Mouse (Mus musculus) liver, embryonic 14.5 days (tissue): Measurements from ENCODE around the gene H2-DMa. TPM values are rescaled to one million over a fixed set of nuclear protein-coding genes. Genes with fewer than 3 reads are reported as not detected.

ENCODE experiments used
- ATAC-seq: fragments of 200-750 bp; cut with Nextera tagmentation; 2 replicates; pipeline ENCODE4 v1.8.0; 2017; ENCODE audit warnings: moderate number of reproducible peaks, mild to moderate bottlenecking, moderate library complexity; ENCODE audit not compliant: insufficient read depth
- DNase-seq, 3 experiments: peaks; one replicate each; pipeline ENCODE4 v3.0.0-alpha.2; 2012 to 2013; ENCODE audit warnings: low read depth in 3 of 3, low spot score in 3 of 3
- H3K27ac ChIP-seq: fragments of 300-500 bp; sonication (generic); 2 replicates; pipeline ENCODE4 v1.5.1; 2014; ENCODE audit warnings: moderate library complexity, mild to moderate bottlenecking, control low read depth, inconsistent platforms
- H3K27me3 ChIP-seq: fragments of 300-500 bp; sonication (generic); 2 replicates; pipeline ENCODE4 v1.6.1; 2014; ENCODE audit warnings: mild to moderate bottlenecking, low read length, moderate library complexity; ENCODE audit not compliant: control insufficient read depth, insufficient read depth
- H3K36me3 ChIP-seq: fragments of 300-500 bp; sonication (generic); replicated peaks from 2 replicates; pipeline ENCODE4 v1.6.1; 2014; ENCODE audit warnings: low read depth; ENCODE audit not compliant: control insufficient read depth, insufficient read depth
- H3K4me1 ChIP-seq, 2 experiments: fragments of 200-500 bp in 1 of 2; fragments of 300-500 bp in 1 of 2; sonication (generic) in 1 of 2; replicated peaks; 2 replicates each; pipeline ENCODE4 v1.6.1; 2012 to 2014; ENCODE audit warnings: antibody characterized with exemption in 1 of 2, inconsistent platforms in 1 of 2, low read length in 1 of 2; ENCODE audit not compliant: control insufficient read depth in 2 of 2, insufficient read depth in 2 of 2
- H3K4me2 ChIP-seq: fragments of 300-500 bp; sonication (generic); 2 replicates; pipeline ENCODE4 v1.6.1; 2014; ENCODE audit warnings: low read depth, mild to moderate bottlenecking, control low read depth, moderate library complexity
- H3K4me3 ChIP-seq, 2 experiments: fragments of 200-500 bp in 1 of 2; fragments of 300-500 bp in 1 of 2; sonication (generic) in 1 of 2; 2 replicates each; pipeline ENCODE4 v1.5.1; 2012 to 2014; ENCODE audit warnings: low read depth in 2 of 2, low read length in 2 of 2, mild to moderate bottlenecking in 2 of 2, control low read depth in 1 of 2, inconsistent platforms in 1 of 2, moderate library complexity in 1 of 2; ENCODE audit not compliant: insufficient read depth in 1 of 2
- H3K9ac ChIP-seq: fragments of 300-500 bp; sonication (generic); replicated peaks from 2 replicates; pipeline ENCODE4 v1.6.1; 2014; ENCODE audit warnings: mild to moderate bottlenecking, control low read depth, moderate library complexity
- H3K9me3 ChIP-seq: fragments of 300-500 bp; sonication (generic); 2 replicates; pipeline ENCODE4 v1.6.1; 2016; ENCODE audit warnings: low read length, mixed read lengths; ENCODE audit not compliant: control insufficient read depth
- CTCF ChIP-seq: IDR thresholded peaks from 2 replicates; pipeline ENCODE4 v1.5.1; 2016; ENCODE audit warnings: antibody characterized with exemption, low read depth, control low read depth
- EP300 ChIP-seq: IDR thresholded peaks from 2 replicates; pipeline ENCODE4 v1.6.1; 2016; ENCODE audit warnings: antibody characterized with exemption, low read depth
- WGBS: fragments of 180-500 bp; shearing (Covaris S2); extraction: QIAGEN DNeasy Blood & Tissue Kit; methylation state at CpG from one replicate; pipeline ENCODE4 v1.1.7; 2014; ENCODE audit not compliant: insufficient replicate concordance; 5-methylcytosine and 5-hydroxymethylcytosine counted together
- polyA plus RNA-seq, 2 experiments: library from polyadenylated mRNA; depleted of rRNA in 1 of 2; stranded (reverse) in 1 of 2; unstranded in 1 of 2; fragments of >200 nt; fragmentation: Nextera tagmentation in 1 of 2; extraction: Ambion mirVana in 1 of 2; gene quantifications; 2 replicates each; pipeline versions ENCODE4 v1.2.1 to v1.2.3; 2012 to 2014

The H2-DMa gene
- polyA plus RNA-seq, 2 experiments, result 3.1 to 4.4 TPM

- ATAC-seq (no peak), DNase-seq (no peak)
- no peaks in the 10 kb centered on the region for H3K9me3 ChIP-seq
- H3K27ac ChIP-seq, result no peak overlapping the region
- H3K4me1 ChIP-seq, result peaks cover 11 to 14% of the 10 kb centered on the region in 2 experiments
- H3K27me3 ChIP-seq, result peaks cover 7% of the 10 kb centered on the region
- H3K4me2 ChIP-seq, result no peak overlapping the region; the same call in 1 of the 2 replicates
- 16% methylated on average over 18 of the region's 18 CpGs for WGBS
- no peak overlapping the region for H3K4me3 ChIP-seq
- no peak for TF ChIP-seq EP300
- peak; percentile 43 for TF ChIP-seq CTCF
- no peak overlapping the region for H3K9ac ChIP-seq
- H3K36me3 ChIP-seq, result no peaks in the 10 kb centered on the region
These were observed 9.8 kb downstream of the H2-DMa start for GRCm38 (mm10) chr17:34128944-34129791.

GRCm38 (mm10) chr17:34130073-34130947 is 11.0 kb downstream of the H2-DMa start:
- no peak overlapping the region for H3K27ac ChIP-seq
- ATAC-seq, result no peak

GRCm38 (mm10) chr17:34131911-34132310 is 12.6 kb downstream of the H2-DMa start:
- Histone ChIP-seq H3K4me3 (no peak overlapping the region), H3K9me3 (no peaks in the 10 kb centered on the region), H3K4me1 (peaks cover 9 to 15% of the 10 kb centered on the region in 2 experiments), H3K27me3 (peaks cover 7% of the 10 kb centered on the region), H3K36me3 (no peaks in the 10 kb centered on the region), H3K27ac (no peak overlapping the region), H3K4me2 (no peak overlapping the region), H3K9ac (no peak overlapping the region)
- TF ChIP-seq EP300 (no peak), CTCF (no peak)
- 61% methylated on average over 7 of the region's 7 CpGs for WGBS
- DNase-seq, result no peak
- no peak for ATAC-seq

More at GRCm38 (mm10) chr17:34130073-34130947, 11.0 kb downstream of the H2-DMa start:
- Histone ChIP-seq H3K27me3 (peaks cover 7% of the 10 kb centered on the region), H3K36me3 (no peaks in the 10 kb centered on the region), H3K9me3 (no peaks in the 10 kb centered on the region), H3K4me1 (peaks cover 9 to 14% of the 10 kb centered on the region in 2 experiments), H3K4me3 (no peak overlapping the region), H3K4me2 (no peak overlapping the region), H3K9ac (no peak overlapping the region)
- no peak for TF ChIP-seq CTCF
- TF ChIP-seq EP300, result no peak
- 56% methylated on average over 19 of the region's 19 CpGs for WGBS
- no peak for DNase-seq

- DNase-seq (no peak), ATAC-seq (no peak)
- peak; percentile 58 for TF ChIP-seq CTCF
- TF ChIP-seq EP300, result no peak
- Histone ChIP-seq H3K27me3 (peaks cover 7% of the 10 kb centered on the region), H3K4me2 (no peak overlapping the region), H3K4me3 (no peak overlapping the region), H3K27ac (no peak overlapping the region), H3K36me3 (no peaks in the 10 kb centered on the region), H3K9ac (no peak overlapping the region), H3K9me3 (no peaks in the 10 kb centered on the region), H3K4me1 (peaks cover 0 to 7% of the 10 kb centered on the region in 2 experiments; a peak in 2 of 4 replicates)
- WGBS, result 59% methylated on average over 11 of the region's 11 CpGs
These were observed 13.9 kb downstream of the H2-DMa start for GRCm38 (mm10) chr17:34133289-34133688.

GRCm38 (mm10) chr17:34134451-34134850 is 15.1 kb downstream of the H2-DMa start:
- Histone ChIP-seq H3K27me3 (peaks cover 8% of the 10 kb centered on the region), H3K9ac (no peak overlapping the region), H3K36me3 (no peaks in the 10 kb centered on the region), H3K4me3 (no peak overlapping the region), H3K4me1 (peaks cover 0 to 4% of the 10 kb centered on the region in 2 experiments; a peak in 1 of 4 replicates), H3K9me3 (no peaks in the 10 kb centered on the region), H3K27ac (no peak overlapping the region), H3K4me2 (no peak overlapping the region)
- ATAC-seq, result no peak
- no peak for TF ChIP-seq EP300
- no peak for TF ChIP-seq CTCF
- no peak for DNase-seq
- WGBS, result 62% methylated on average over 3 of the region's 3 CpGs
